Mouse (Mus musculus): ENCODE measurements around the gene Oser1.
A peak's percentile ranks its signal among the peaks of the same experiment; 100 is the strongest.

Oser1 gene

DNA sequence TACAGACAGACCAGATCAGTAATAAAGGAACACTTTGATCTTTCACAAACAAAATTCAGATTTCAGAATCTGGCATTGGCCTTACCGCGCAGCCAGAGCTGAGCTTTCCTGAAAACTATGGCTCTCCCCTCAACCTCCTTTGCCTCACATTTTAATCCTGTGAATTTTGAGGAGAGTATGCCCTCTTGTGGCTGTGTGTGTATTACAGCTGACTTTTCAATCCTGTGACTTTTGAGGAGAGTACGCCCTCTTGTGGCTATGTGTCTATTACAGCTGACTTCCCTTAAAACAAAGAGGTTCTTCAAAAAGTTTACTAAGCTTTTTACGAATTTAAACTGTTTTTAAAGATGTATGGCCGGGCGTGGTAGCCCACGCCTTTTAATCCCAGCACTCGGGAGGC lies 23.3 kb downstream of the Oser1 start:
- peak; percentile 95 for DNase-seq (ENCODE audit: low spot score)

DNA sequence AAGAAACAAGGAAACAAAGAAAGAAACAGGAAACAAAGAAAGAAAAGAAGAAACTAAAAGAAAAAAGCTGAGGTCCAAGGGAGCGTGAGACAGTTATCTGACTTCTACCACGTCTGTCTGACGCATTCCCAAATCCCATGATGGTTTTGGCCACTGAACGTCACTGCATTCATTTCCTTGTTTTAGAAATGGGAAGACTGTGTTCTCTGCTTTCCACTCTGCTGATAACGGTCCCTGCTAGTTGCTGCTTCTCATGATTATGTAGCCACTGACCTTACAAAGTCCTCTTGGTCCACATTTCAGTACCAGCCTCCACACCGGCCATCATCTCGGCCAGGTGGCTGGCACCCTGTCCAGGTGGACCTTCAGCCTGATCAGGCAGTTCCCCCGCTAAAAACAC lies 25.3 kb downstream of the Oser1 start:
- DNase-seq (ENCODE audit: low spot score), result no peak

DNA sequence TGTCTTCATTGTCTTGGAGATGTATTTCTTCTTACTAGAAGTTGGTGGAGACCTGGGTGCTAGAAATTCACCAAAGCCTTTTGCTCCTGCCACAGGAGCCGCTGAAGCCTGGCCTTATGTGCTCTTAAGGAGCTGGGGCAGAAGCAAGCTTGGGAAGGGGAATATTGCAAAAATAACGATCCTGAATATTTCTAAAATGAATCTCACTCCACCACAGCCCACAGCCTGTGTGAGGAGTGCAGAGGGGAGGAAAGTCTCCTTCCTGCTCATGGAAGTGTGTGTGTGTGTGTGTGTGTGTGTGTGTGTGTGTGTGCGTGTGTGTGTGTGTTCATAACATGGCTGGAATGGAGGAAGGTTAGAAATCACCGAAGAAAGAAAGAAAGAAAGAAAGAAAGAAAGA lies 25.7 kb downstream of the Oser1 start:
- no peak for DNase-seq (ENCODE audit: low spot score)

DNA sequence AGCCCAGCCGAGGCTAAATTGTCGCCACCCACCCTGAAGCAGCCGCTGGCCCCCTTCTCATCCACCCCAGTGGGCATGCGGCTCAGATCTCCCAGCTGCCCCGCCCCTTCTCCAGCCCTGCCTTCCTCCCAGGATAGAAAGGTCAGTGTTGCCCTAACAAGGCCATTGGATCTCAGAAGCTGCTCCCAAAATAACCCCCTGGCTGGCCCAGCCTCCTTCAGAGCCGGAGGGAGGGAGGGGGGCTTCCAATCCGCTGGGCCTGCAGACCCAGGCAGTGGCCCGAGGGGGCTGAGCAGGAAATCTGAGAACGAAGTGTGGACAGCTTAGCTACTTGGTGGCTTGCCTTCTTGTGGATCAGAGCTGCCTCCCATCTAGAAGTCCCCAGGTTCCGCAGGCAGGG lies 26.6 kb downstream of the Oser1 start, which contains the start of gene Jph2:
TSS of gene Jph2 (minus strand) at position 89 of the 400 bp plus-strand sequence.
- no peak for DNase-seq (ENCODE audit: low spot score)

DNA sequence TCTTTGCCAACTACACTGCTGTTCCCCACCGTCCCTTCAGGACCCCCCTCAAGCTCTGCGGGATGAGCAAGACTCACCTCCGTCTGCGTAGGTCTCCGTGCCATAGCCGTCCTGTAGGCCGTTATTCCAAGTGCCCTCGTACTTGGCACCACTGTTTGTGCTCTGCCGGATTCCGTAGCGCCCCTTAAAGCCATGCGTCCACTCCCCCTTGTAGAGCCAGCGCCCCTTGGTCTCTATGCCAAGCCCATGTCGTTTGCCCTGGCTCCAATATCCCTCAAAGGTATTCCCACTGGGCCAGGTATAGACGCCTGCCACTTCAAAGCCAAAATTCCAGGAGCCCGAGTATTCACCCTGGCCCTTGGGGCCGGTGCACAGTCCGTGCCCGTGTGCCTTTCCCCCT lies 27.4 kb downstream of the Oser1 start:
- no peak for DNase-seq (ENCODE audit: low spot score)

DNA sequence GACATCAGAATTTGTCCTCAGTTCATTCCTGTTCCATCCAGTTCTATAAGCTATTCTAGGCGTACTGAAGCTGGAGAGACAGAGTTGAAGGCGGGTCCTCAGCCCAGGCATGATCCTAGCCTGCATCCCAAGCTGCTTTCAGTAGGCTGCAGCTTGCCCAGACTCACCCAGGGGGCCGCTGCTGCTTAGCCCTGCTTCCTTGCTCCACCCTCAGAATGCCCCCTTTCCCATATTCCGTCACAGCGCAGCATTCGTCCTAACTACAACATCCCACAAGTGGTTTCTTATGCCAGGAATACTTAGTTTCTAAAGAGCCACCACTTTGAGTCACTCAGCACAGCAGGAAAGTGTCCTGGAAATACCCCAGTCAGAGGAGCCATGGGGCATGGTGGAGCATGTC lies 29.5 kb downstream of the Oser1 start:
- no peak for DNase-seq (ENCODE audit: low spot score)

DNA sequence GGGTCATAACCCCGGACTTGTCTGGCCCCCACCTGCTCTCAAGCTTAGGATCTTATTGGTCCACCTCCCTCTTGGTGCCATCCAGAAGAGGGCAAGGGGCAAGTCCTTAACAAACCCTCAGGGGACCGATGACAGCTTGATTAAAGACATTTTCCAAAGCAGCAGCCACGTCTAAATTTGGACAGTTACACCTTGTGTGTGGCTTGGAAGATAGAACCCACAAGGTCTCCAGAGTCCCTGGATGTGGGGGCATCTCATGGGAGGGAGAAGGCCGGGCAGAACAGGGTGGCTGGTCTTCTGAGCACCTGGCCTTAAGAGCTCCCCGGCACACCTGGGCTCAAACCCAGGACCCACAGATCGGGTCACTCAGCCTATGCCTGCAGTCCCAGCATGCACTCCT lies 30.5 kb downstream of the Oser1 start:
- no peak for DNase-seq (ENCODE audit: low spot score)

- DNase-seq (ENCODE audit: low spot score), result no peak
Measured at GRCm38 (mm10) chr2:163393241-163393640, 31.3 kb downstream of the Oser1 start.

- no peak for DNase-seq (ENCODE audit: low spot score)
Measured at GRCm38 (mm10) chr2:163392436-163392835, 32.1 kb downstream of the Oser1 start.

DNA sequence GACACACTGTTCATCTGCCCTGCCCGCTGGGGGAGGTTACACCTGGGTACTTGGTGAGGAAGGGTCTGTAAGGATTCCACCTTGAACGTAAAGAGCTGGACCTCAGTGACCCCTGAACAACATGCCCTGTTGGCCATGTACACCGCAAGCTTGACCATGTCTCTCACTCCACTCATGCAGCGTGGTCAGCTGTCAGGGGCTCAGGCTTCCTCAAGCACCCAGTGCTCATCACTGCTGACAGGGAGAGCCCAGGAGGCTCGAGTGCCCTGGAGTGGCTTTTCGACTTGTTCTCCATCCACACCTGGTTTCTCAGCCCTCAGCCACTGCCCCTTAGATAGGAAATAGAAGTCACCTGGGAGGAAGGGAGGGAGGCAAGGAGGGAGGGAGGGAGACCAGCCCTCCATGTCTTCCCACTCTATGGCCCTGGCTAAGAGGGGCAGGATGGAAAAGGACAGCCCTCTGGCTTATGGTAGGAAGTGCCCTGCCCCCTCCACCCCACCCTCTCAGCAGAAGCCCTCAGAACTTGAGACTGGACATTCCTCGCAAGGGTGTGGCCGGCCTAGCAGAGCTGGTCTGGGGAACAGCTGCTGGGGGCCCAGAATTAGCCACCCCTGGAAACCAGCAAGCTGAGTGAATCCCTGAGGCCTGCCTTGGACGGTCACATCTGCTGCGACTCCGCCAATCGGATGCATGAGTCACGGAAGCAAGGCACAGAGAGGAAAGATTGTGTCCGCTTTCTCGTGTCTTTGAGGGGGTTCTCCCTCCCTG lies 37.9 kb downstream of the Oser1 start:
- no peak for DNase-seq (ENCODE audit: low spot score)

DNA sequence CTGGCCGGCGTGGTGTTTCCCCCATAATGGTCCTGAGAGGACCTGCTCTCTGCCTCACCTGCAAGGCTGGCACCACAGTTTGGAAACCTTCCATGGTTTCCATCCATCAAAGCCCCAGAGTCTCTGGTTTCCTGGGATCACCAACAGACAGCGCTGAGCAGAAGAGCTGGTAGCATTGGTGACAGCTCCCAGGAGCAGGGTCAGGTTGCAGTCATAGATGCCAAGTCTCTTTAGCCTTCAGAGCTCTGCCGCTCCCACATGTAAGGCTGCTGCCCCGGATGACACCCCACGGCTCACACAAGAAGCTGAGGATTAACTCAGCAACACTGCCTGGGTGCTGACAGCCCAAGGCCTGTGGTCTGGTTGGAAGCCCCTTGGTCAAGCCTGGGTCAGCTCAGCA lies 39.4 kb downstream of the Oser1 start:
- no peak for DNase-seq (ENCODE audit: low spot score)

GRCm38 (mm10) chr2:163381246-163381645 lies 43.3 kb downstream of the Oser1 start:
- no peak for DNase-seq (ENCODE audit: low spot score)

GRCm38 (mm10) chr2:163379366-163379765 lies 45.1 kb downstream of the Oser1 start:
- DNase-seq (ENCODE audit: low spot score), result no peak

GRCm38 (mm10) chr2:163376082-163376481 lies 48.4 kb downstream of the Oser1 start:
- DNase-seq (ENCODE audit: low spot score), result no peak

DNA sequence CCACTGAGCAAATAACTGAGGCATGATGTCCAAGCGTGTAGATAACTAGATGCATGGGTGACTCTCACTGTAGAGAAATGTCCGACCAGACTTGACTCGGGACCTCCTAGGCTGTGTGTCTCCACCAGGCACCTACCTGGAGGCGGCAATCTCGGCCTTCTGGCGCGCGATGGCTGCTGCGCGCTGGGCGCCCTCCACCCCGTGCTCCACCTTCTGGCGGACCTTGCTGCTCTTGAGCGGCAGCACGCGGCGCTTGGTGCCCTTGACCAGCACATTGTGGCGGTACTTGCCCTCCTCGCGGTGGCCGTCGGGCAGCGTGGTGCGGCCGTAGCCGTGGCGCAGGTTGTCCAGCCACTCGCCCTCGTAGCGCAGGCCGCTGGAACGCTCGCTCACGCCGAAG lies 49.0 kb downstream of the Oser1 start:
- no peak for DNase-seq (ENCODE audit: low spot score)

DNA sequence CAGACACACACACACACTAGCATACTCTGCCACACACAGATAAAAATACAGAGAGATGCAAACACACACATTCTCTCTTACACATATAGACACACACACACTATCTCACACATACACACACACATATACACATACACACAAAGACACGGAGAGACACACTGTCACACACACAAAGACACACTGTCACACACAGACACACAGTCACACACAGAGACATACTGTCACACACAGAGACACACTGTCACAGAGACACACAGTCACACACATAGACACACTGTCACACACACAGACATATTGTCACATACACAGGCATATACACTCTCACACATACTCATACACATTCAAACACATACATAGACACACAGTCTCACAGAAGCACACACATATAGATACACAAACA lies 51.9 kb downstream of the Oser1 start:
- no peak for DNase-seq (ENCODE audit: low spot score)

GRCm38 (mm10) chr2:163370175-163370574 lies 54.3 kb downstream of the Oser1 start:
- no peak for DNase-seq (ENCODE audit: low spot score)

- no peak for DNase-seq (ENCODE audit: low spot score)
Measured at GRCm38 (mm10) chr2:163364785-163365541, 59.5 kb downstream of the Oser1 start.

DNA sequence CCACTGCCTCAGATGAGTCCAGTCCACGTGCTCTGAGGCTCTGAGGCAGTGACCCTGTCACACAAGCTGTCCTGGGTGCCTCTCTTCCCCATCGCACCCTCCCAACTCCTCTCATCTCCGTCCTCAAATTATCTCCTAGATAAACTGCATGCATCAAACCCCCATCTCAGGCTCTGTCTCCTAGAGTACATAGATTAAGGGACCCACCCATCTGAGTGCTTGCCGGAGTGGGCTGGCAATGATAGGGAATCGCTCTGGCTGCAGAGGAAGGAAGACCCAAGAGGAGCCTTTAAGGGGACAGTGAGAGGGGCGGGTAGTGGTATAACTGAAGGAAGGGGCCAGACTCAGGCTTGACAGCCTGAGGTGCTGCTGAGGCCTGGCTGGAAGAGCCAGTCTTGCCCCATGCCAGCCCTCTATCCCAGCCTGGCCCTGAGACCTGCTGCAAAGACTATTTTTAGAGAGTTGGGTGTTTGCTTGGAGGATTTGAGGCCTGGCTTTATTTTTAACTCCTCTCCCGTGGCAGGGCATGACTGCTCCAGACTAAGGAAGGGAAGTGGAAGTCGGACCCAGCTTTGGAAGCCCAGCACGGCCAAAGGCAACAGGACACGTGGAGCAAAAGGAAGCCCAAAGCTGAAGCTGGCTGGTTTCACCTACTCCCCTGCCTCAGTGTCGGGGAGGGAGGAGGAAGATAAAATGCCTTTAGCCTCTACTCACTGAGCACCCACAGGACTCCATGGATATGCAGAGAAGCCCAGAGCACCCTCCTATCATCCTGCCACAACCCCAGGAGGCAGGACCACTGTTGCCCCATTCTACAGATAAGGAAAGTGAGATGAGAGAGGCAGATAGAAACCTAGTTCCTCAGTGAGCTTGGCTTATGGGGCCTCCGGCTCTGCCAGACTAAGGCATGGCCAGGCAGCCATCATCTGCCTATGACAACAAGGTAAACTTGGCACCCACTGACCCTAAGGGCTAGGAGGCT lies 61.3 kb downstream of the Oser1 start:
- no peak for DNase-seq (ENCODE audit: low spot score)

DNA sequence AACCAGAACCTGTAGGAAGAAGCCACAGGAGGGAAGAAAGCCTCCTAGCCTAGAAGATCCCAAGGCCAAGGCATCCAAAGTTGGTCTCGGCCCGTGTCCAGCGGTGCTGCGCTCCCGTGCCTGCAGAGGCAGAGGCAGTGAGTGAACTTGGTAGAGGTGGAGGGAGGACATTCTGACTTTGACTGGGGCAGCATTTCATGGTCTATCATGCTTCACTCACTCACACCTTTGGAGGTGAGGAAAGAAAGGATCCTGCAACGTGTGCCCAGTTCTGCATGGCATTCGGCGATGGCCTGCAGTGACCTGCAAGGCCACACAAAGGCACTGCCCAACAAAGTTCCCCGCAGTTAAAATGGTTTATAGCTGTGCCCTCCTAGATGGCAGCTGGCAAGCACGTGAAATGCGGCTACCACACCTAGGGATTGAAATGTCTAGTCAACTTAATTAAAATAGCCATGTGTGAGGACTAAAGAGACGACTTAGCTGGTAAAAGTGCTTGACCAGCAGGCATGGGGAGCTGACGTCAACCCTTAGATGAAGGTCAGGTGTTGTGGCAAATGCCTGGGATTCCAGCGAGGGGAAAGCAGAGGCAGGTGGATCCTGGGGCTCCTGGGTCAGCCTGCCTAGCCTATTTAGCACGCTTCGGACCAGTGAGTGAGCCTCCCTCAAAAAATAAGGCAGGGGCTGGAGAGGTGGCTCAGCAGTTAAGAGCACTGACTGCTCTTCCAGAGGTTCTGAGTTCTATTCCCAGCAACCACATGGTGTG lies 63.5 kb downstream of the Oser1 start:
- DNase-seq (ENCODE audit: low spot score), result no peak

DNA sequence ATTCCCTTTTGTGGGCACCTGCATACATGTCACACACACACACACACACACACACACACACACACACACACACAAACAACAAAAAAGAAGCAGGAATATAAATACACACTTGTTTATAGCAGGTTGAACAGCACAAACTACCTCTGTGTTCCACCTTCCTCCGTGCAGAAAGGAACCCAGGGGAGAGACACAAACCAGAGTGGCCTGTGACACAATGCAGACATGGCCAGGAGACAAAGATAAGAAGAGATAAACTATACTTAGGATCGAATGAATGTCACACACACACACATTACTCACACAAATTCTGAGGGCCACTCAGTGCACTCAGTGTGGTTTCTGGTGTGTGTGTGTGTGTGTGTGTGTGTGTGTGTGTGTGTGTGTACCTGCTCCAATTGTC lies 65.2 kb downstream of the Oser1 start:
- no peak for DNase-seq (ENCODE audit: low spot score)

GRCm38 (mm10) chr2:163358662-163359061 lies 65.8 kb downstream of the Oser1 start:
- no peak for DNase-seq (ENCODE audit: low spot score)

Measured in adipocyte (in vitro differentiated cells).